Mouse (Mus musculus) cerebellum, postnatal 25 days (tissue): ENCODE measurements around the gene Tmem203.
A peak's percentile ranks its signal among the peaks of the same experiment; 100 is the strongest.

ENCODE experiments used
- DNase-seq, 2 experiments: peaks; one replicate each; pipeline ENCODE4 v3.0.0; 2021; ENCODE audit warnings: mixed read lengths in 2 of 2

Tmem203 gene

GRCm38 (mm10) chr2:25291184-25292053 is 36.2 kb downstream of the Tmem203 start:
- peak; percentile 62 to 63 for DNase-seq

GRCm38 (mm10) chr2:25292054-25292544 is 36.9 kb downstream of the Tmem203 start:
- peak in 1 of 2 experiments; percentile 61 for DNase-seq

GRCm38 (mm10) chr2:25292856-25293255 is 37.6 kb downstream of the Tmem203 start:
- DNase-seq, result peak; percentile 86 to 93

GRCm38 (mm10) chr2:25293706-25294105 is 38.5 kb downstream of the Tmem203 start:
- peak; percentile 38 to 59 for DNase-seq

- peak; percentile 51 to 66 for DNase-seq
These were observed 41.9 kb downstream of the Tmem203 start for GRCm38 (mm10) chr2:25297093-25297492.

- DNase-seq, result peak; percentile 66 to 73
These were observed 42.8 kb downstream of the Tmem203 start for GRCm38 (mm10) chr2:25298046-25298445.

GRCm38 (mm10) chr2:25303452-25303851 is 48.2 kb downstream of the Tmem203 start:
- DNase-seq, result no peak

- peak; percentile 77 to 81 for DNase-seq
These were observed 48.9 kb downstream of the Tmem203 start for GRCm38 (mm10) chr2:25303931-25304656.

- peak in 1 of 2 experiments; percentile 51 for DNase-seq
These were observed 49.7 kb downstream of the Tmem203 start for GRCm38 (mm10) chr2:25304657-25305541.
